Mouse (Mus musculus) layer of hippocampus, postnatal 36 days (tissue): ENCODE data around the gene Zbtb11. TPM values are rescaled to one million over a fixed set of nuclear protein-coding genes. Genes with fewer than 3 reads are reported as not detected.
"Not testable (repeated sequence)": the region's sequence is repeated elsewhere in the genome, so short reads cannot be mapped to it uniquely, and the experiment has no call there.

Experiments
- DNase-seq, 2 experiments: peaks; one replicate each; pipeline ENCODE4 v3.0.0; 2022
- total RNA-seq, 2 experiments: library from RNA; stranded (reverse); gene quantifications; 2 replicates each; pipeline ENCODE4 v1.2.3; 2021

Gene Zbtb11
- 10 to 100 TPM; 50.3 to 52.2 TPM for total RNA-seq

DNA sequence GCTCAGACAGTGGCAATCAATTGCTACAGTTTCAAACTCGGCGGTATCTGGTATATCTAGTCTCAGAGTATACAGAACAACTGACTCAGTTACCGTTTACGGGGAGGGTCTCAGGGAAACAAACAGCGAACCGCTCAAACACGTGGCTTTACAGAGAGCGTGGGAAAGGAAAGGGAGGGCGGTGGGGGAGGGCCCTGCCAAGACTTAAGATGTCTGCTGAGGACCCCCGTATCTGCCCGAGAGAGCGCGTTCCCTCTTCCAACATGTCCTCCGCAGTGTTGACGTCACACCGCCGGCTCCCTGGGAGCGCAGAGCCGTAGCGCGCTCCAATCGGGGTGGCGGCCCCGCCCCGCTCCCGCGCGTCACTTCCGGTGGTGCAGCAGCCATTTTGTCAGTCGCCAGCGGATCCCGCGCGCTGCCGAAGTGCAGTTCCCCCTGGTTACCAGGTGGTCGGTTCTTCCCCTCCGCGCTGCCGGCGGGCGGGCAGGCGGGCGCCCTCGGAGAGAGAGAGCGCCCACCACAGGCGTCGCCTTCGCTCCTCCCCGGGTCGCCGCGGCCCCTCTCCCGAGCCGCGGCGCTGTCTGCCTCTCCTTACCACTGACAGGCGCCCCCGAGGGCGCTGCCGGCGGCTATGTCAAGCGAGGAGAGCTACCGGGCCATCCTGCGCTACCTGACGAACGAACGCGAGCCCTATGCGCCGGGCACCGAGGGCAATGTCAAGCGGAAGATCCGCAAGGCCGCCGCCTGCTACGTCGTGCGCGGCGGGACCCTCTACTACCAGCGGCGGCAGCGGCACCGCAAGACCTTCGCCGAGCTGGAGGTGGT lies at the start of gene Zbtb11:
Gene Zbtb11 (plus strand): TSS at position 453 of the 825 bp plus-strand sequence.
- DNase-seq, result peak; percentile 99

DNA sequence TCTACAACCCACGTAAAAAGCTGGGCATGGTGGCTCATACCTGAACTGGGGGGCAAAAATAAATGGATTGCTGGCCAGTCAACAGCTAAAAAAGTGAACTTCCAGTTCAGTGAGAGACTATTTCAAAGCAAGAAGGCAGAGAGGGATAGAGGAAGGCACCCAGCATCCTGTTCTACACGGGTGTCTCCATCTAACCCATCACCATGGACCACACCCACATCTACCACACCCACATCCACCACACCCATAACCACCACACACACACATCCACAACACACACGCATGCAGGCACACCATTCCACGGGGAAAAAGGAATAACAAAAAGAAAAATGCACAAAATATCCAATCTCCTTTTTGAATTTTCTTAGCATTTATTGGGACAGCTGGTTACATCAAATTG lies 49.7 kb upstream of the Zbtb11 start:
- no peak for DNase-seq

DNA sequence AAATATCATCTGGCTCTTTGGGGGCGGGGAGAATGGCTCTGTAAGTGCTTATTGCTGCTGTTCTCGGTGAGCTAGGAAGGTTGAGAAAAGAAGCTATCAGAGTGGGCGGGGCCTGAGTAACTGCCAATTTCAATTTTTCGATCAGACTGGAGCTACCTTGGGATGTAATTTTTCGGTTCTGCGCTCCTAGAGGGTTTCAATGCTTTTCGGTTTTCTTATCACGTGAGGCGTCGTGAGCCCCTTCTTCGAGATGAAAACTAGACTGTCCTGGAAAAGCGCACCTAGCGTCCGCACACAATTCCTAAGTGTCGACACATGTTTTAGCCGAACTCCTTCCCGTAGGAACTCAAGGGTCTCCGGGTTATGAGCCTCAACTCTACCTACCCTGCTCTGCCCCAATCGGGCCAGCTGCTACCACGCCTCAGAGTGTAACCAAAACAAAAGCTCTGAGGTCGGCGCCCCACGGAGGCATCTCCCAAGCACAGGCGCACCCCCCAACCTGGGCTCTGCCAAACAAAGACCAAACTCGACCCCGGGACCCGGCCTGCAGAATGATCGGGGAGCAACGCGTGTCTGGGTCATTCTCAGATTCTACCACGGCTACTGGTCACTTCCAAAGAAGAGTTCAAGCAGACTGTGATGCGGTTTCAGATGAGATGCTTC lies 39.9 kb upstream of the Zbtb11 start:
- DNase-seq, result peak; percentile 13 to 21

DNA sequence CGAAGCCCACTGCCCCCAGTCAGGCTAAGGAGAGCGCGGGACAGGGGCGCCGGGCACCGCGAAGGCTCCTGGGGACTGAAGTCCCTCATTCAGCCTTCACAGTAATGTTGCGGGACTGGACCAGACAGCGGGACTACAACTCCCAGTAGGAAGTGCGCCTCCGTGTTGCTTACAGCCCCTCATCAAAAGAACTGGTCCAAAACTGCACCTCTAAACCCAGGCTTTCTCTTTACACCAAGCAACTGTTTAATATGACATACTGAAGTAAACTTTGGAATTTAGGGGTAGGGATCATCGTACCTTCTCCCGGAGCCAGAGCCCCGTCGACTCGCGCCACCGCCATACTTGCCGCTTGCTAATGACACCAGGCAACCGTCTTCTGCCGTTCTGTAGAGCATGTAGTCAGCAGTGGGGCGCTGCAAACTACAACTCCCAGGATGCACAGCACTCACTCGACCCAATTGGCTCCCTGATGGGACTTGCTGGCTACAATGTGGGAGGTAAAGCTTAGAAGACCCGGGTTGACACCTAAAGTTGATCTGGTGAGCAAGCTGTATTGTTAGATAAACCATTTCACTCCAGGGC lies 39.1 kb upstream of the Zbtb11 start, which contains the start of gene Cep97:
Gene Cep97 (minus strand): TSS at position 403 of the 585 bp plus-strand sequence.
- peak; percentile 94 for DNase-seq

DNA sequence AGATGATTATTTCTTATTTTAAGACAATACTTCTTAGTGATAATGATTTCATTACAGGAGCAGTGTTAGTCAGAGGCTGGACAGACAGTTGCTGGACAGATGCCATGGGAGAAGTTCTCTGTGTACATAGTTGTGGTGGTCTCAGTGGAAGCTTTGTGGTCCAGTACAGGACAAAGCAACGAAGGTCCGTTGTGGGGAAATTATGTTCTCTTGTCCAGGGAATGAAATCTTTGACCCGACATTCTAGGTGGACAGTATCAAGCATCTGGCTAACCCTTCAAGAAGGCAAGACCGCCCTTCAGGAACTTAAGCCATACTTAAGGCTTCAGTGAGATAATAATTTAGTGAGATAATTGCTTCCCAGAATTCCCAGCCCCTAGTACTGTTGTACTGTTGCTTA lies 34.9 kb upstream of the Zbtb11 start:
- DNase-seq, result no peak

DNA sequence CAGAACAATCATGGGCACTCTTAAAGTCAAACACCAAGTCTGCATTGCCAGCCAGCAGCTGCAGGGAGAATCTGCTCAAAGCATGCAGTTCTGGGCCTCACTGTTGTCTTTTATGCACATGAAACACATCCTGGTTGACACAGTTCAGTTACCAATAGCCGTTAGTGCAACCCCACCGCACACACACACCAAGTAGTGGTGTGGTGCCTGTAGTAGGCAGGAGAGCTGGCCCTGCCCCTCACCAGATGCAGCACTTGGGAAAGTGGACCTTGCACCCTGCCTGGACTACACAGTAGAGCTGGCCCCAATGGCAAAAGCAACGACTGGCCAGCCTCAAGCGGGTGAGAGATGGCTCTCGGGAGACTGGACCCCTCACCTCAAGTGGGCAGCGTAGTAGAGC lies 34.0 kb upstream of the Zbtb11 start:
- no peak for DNase-seq

DNA sequence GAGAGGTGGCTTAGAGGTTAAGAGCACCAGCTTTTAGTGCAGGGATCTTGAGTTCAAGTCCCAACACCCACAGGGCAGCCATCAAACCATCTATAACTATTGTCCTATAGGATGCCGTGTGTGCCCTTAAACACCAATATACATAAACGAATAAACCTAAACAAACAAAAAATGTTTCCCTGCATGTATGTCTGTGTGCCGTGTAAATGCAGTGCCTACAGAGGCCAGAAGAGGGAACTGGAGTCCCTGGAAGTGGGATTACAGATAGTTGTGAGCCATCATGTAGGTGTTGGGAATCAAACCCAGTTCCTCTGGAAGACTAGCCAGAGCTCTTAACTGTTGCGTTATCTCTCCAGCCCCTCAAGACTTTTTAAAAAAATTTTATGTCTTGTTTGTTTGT lies 32.9 kb upstream of the Zbtb11 start:
- no peak for DNase-seq

DNA sequence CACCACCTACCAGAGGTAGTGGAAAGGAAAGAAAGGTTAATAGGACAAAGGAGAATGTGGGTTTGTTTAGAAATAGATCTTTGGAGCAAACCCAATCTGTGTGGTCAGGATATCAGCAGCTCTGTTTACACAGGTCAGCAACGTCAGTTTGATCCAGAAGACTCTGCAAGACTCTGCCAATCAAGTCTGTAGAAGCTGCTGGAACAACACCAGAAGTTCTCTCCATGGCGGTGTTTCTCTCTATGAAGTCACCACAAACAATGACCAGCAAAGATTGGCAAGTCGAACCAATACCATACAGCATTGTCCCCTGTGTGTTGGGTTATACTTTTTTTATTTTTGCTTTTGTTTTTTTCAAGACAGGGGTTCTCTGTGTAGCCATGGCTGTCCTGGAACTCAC lies 26.4 kb upstream of the Zbtb11 start:
- no peak for DNase-seq

DNA sequence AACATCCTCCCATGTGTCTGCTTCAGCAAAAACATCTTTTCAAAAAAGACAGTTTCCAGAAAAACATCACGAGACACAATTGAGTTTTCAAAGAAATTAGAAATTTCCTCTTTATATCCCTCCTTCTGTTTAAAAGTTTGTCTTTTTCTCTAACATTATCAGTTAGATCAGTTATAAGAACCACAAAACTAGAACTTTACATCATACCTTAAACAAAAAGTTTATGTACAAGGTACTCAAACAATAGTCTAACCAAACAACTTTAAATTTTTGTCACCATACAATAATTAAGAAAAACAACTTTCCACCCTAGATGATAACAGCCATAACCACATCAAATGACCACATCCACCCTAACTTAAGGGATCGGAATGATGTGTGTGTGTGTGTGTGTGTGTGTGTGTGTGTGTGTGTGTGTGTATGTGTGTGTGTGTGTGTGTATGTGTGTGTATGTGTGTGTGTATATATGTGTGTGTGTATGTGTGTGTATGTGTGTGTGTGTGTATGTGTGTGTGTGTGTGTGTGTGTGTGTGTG lies 25.7 kb upstream of the Zbtb11 start:
- not testable (repeated sequence) for DNase-seq

DNA sequence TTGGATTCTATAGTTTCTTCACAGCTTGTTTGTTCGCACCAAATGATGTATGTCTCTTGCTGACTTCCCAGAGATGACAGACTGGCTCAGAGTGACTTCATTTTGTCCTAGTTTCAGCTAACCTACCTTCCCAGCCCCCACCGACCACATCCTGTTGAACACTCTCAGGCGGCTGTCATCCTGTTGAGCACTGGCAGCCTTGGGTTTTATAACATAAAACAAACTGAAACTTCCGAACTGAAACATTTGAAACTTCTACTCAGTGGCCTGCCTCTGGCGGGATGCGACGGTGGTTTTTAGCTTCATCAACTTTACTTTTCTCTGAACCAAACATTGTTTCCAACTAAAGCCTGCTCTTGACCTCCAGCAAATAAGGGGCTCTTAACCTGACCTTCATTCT lies 24.7 kb upstream of the Zbtb11 start:
- DNase-seq, result no peak

DNA sequence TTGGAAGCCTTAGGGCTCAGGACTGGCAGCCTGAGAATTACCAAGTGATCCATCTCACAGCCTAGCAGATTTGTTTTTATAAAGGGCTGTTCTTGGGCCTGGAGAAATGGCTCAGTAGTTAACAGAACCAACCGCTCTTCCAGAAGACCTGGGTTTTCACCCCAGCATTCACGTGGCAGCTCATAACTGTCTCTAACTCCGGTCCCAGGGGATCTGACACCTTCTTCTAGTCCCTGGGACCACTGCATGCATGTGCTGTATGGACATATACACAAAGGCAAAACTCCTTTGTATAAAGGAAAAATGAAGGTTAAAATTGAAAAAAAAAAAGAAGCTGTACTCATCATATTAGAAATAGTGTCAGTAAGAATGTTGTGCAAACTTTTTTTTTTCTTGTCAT lies 23.2 kb upstream of the Zbtb11 start:
- DNase-seq, result no peak

DNA sequence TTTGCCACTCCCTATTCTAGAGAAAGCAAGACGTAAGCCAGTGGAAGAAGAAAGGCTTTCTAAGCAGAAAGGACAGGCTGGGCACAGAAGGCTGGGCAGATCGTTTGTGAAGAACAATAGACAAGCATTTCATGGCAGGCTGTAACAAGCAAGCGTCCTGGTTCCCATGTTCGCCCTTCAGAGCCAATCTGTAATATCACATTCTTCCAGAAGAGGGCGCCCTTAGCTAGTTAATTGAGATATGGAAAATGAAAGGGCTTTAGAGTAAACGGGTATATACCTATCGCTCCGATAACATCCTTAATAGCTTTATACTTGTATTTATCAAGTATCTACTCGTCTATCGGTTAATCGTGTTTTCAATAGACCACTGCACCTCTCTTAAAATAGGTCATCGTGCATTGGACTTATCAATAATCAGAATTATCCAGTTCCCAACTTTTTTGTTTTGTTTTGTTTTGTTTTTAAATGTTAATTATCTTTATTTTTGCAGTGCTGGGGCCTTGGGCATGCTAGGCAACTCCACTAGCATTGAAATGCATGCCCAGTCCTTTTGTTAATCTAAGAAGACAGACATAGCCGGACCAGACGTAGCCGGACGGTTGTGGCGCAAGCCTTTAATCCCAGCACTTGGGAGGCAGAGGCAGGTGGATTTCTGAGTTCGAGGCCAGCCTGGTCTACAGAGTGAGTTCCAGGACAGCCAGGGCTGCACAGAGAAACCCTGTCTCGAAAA lies 22.6 kb upstream of the Zbtb11 start:
- DNase-seq, result peak; percentile 42 to 58

DNA sequence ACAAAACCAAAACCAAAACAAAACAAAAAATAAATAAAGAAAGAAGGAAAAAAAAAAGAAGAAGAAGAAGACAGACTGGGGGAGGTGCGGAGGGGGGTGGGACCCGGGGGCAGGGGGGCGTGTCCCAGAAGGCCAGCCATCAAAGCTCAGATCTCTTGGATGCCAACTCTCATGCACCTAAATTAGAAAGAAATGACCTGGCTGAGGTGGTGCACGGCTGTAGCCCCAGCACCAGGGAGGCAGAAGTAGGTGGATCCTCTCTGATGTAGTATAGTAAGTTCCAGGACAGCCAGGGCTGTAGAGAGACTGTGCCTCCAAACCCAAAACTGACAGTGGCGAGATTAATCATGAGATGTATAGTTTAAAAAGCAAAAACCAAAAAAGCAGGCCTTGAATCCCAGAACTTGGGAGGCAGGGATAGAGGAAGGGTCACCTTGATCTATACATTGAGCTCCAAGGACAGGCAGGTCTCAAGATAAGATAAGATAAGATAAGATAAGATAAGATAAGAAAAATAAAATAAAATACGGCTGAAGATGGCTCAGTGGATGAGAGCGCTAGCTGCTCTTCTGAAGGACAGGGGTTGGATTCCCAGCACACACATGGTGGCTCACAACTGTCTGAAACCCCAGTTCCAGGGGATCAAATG lies 21.9 kb upstream of the Zbtb11 start:
- DNase-seq, result no peak

DNA sequence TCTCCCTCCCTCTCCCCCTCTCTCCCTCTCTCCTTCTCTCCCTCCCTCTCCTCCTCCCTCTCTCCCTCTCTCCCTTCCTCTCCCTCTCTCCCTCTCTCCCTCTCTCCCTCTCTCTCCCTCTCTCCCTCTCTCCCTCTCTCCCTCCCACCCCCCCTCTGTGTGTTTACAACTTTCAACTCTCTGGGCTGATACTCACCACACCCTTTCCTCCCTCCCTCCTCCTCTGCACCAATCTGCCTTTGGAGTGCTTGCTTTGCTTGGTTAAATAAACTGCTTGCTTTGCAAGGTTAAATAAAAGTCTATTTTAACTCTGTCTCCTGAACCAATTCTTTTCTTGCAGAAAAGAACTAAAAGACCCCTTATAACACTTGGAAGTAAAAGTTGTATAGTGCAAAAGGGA lies 20.9 kb upstream of the Zbtb11 start:
- DNase-seq, result no peak

DNA sequence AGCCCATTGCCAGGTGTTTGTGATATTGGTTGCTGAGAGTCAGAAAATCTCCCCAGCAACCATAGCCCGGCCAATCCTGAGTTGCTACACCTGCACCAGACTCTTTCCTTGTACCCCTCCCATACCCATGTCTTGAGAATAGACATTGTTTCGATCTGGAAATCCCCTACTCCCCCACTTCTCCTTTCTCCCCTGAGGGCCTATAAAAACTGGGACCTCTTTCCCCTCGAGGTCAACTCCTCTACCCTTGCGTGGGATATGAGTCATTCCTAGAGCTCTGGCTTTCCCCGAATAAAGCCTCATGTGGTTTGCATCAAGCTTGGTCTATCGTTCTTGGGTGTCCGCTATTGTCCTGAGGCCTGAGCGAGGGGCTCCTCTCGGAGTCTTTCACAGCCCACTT lies 19.5 kb upstream of the Zbtb11 start:
- DNase-seq, result not testable (repeated sequence)

DNA sequence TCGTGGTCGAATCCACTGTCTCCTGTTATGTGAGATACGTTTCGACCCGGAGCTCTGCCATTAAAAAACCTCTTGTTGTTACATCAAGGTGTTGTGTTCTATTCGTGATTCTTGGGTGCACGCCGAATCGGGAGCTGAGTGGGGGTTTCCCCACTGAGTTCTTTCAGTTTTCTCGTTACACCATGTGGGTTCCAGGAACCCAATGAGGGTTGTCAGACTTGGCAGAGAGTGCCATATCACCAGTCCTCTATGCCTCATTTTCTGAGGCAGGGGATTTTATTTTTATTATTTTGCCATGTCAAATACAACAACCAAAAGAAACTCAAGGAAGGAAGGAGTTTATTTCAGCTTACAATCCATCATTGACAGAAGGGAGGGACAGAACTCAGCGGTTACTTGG lies 10.6 kb upstream of the Zbtb11 start:
- DNase-seq, result not testable (repeated sequence)

DNA sequence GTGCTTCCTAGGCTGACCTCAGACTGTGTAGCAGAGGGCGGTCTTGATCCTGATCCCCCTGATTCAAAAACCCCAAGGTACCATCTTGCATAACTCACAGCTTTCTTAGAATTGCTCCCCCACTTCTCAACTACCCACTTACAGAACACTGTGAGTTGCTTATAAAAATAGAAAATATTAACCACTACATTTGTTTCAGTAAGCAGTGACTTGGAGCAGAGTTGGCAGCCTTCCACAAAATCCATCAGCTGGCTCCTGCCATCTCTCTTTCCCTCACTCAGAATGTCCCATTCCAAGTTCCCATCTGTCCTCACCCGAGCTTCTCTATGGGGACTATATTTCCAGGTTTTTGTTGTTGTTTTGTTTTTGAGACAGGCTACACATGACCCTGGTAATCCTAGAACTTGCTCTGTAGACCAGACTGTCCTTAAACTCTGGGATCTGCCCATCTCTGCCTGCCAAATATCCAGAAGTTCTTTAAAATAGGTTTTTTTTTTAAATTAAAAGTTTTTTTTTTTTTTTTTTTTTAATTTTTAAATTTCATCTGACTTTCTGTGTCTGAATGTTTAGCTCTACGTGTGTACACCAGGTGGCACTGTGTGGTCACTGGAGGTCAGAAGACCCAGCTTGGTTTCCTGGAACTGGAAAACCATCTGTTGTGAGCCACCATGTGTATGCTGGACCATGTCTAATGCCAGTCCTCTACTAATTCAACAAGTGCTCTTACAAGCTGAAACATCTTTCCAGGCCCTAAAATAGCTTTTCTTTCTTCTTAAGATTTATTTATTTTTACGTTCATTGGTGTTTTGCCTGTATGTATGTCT lies 9.3 kb upstream of the Zbtb11 start:
- peak; percentile 37 to 44 for DNase-seq

DNA sequence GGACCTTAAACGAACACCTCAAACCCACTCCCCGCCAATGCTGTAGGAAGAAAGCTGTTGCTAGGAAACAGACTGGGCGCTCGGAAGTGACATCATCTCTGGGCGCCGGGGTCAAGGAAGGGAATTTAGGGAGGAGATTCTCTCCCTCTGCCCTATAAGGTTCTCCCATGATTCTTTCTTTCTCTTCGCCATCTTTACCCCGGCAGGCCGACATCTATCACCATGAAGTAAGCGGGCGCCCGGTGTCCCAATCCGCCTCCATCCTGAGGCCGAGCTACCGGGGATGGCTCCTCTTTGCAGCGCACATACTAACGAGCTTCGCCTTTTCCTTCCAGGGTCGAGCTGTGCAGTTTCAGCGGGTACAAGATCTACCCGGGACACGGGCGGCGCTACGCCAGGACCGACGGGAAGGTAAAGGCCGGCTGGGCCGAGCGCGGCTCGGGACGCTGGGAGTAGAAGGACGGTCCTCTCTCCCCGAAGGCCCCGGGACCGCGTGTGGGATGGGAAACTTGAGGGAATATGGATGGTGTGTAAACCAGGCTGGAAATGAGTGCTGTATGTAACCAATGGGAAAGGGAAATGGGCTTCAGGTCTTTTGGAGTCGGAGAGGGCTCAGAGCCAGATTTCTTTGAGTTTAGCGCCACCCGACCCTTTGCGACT lies 7.3 kb upstream of the Zbtb11 start, which contains the start of gene Rpl24:
Gene Rpl24 (plus strand): TSS at position 64 of the 660 bp plus-strand sequence.
- peak; percentile 95 to 97 for DNase-seq

DNA sequence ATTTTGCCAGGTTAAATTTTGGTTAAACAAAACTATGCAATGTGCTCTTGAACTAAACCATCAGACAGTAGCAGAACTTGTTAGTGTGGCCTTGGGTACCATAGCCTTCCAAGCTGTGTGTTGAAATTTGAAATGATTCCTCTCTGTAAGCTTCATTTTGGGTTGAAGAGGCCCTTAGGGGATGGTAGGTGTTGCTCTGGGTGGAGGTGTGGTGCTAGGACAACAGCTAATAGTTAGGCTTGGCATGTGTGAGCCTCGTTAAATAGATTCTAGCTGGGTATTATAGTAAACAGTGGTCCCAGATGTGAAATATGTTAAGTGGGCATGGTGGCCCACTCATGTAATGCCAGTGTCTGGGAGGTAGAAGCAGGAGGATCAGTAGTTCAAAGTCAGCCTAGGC lies 6.5 kb upstream of the Zbtb11 start:
- no peak for DNase-seq

DNA sequence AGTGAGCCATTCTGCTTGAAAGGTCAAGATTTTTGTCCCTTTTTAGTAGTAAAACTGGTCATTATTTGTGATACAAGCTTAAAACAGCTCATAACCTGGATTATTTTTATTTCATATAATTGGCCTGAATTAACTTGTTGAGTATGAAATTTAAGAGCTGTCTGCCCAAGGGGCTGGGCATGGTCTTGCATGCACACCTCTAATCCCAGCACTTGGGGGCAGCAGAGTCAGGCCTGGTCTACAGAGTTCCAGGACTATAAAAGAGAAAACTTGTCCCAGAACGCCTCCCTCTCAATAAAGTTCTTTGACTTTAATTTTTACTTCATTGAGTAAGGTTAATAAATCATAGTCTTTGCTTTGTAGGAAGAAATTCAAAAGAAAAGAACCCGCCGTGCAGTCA lies 4.5 kb upstream of the Zbtb11 start:
- no peak for DNase-seq
